Mouse (Mus musculus) CD8-positive naive resting alpha-beta T cell, adult 2 months (primary cell): ENCODE measurements around the gene Rfx3.

Experiments
- DNase-seq, 2 experiments: peaks; one replicate each; pipeline ENCODE4 v3.0.0; 2022; ENCODE audit warnings: low read depth in 2 of 2, low spot score in 2 of 2

Gene Rfx3

GRCm38 (mm10) chr19:28010471-28011395, at the start of gene Rfx3:
TSS of gene Rfx3 (minus strand) at chr19:28011166.
- peak; percentile 36 to 48 for DNase-seq

GRCm38 (mm10) chr19:28052058-28052457, 41.1 kb upstream of the Rfx3 start:
- no peak for DNase-seq

- DNase-seq, result no peak
These were observed 40.6 kb upstream of the Rfx3 start for GRCm38 (mm10) chr19:28051571-28051970.

- no peak for DNase-seq
These were observed 38.3 kb upstream of the Rfx3 start for GRCm38 (mm10) chr19:28049280-28049679.

- no peak for DNase-seq
These were observed 35.8 kb upstream of the Rfx3 start for GRCm38 (mm10) chr19:28046806-28047205.

GRCm38 (mm10) chr19:28044950-28045349, 34.0 kb upstream of the Rfx3 start:
- no peak for DNase-seq

- DNase-seq, result peak; percentile 66 to 72
These were observed 943 bp upstream of the Rfx3 start for GRCm38 (mm10) chr19:28011718-28012499.

- DNase-seq, result peak; percentile 96 to 97
These were observed 391 bp upstream of the Rfx3 start for GRCm38 (mm10) chr19:28011396-28011717.

GRCm38 (mm10) chr19:28009587-28010281, 1.2 kb downstream of the Rfx3 start:
- DNase-seq, result peak; percentile 73 to 79

GRCm38 (mm10) chr19:28004190-28004589, 6.8 kb downstream of the Rfx3 start:
- no peak for DNase-seq

GRCm38 (mm10) chr19:28003474-28003873, 7.5 kb downstream of the Rfx3 start:
- DNase-seq, result no peak

GRCm38 (mm10) chr19:28002708-28003107, 8.3 kb downstream of the Rfx3 start:
- no peak for DNase-seq

GRCm38 (mm10) chr19:27992800-27993199, 18.2 kb downstream of the Rfx3 start:
- no peak for DNase-seq

GRCm38 (mm10) chr19:27988746-27989145, 22.2 kb downstream of the Rfx3 start:
- no peak for DNase-seq

GRCm38 (mm10) chr19:27967590-27967989, 43.4 kb downstream of the Rfx3 start:
- DNase-seq, result peak; percentile 13 to 24

GRCm38 (mm10) chr19:27961271-27961670, 49.7 kb downstream of the Rfx3 start:
- DNase-seq, result no peak

- no peak for DNase-seq
These were observed 75.5 kb downstream of the Rfx3 start for GRCm38 (mm10) chr19:27935453-27935852.

GRCm38 (mm10) chr19:27931136-27931535, 79.8 kb downstream of the Rfx3 start:
- DNase-seq, result no peak

GRCm38 (mm10) chr19:27926378-27926777, 84.6 kb downstream of the Rfx3 start:
- DNase-seq, result peak in 1 of 2 experiments; percentile 7

- DNase-seq, result no peak
These were observed 91.9 kb downstream of the Rfx3 start for GRCm38 (mm10) chr19:27919040-27919439.

- DNase-seq, result no peak
These were observed 94.5 kb downstream of the Rfx3 start for GRCm38 (mm10) chr19:27916446-27916845.
